Mouse (Mus musculus): ENCODE data around the gene Adora1.

Gene Adora1

GRCm38 (mm10) chr1:134215751-134216628 lies 19.2 kb downstream of the Adora1 start:
- no peak for DNase-seq

DNA sequence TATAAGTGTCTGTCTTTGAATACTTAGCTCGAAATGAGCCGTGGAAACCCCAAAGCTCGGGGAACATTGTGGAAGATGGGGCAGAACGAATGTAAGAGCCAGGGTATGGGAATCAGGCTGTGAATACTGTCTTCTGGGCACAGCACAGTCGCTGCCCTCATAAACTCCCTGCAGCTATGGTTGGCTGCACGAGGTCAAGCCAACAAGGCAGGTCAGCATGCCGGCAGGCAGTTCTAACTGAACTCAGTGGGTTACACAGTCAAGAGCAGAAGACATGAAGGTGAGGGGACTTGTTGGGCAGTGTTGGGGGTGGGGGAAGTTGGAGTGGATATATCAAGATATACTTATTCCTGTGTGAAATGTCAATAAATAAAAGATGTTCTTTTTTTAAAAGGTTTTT lies 20.2 kb downstream of the Adora1 start:
- peak in 1 of 2 experiments; percentile 47 for DNase-seq

DNA sequence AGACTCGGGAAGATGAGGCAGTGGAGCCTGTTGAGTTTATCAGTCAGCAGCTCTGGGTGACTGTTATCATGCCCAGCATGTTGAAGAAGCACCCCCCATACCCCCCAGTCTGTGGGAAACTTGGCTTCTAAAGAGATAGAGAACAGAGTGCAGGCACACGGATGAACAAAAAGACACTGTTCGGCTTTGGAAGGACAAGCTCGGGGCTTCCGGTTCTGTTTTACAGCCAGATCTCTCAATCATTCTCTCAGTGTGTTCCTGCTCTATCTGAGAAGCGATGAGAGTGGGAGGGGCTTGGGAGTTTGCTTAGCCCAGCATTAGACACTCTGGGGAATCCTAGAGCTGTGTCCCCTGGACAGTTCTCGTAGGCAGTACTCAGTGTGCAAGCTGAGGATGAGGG lies 21.8 kb downstream of the Adora1 start:
- DNase-seq = peak in 1 of 2 experiments; percentile 22

- DNase-seq = no peak
Observed at GRCm38 (mm10) chr1:134212351-134212750, 22.9 kb downstream of the Adora1 start.

DNA sequence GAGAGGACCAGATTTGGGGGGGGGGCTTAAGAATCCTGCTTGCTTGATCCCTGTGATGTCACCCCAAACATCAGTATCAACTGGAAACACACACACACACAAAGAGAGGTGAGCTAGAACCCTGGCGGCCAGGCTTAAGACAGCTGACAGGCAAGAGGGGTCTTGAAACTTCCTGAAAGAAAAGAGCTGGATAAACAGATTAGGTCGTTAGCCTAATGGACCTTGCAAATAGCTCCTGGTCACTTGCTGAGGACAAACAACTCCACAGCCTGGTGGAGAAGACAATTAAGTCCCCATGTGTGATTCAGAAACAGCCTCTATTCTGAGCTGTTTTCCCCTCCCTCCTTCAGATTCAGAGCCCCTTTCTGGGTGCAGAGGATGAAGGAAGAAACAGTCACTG lies 23.6 kb downstream of the Adora1 start:
- DNase-seq = peak; percentile 13 to 27

DNA sequence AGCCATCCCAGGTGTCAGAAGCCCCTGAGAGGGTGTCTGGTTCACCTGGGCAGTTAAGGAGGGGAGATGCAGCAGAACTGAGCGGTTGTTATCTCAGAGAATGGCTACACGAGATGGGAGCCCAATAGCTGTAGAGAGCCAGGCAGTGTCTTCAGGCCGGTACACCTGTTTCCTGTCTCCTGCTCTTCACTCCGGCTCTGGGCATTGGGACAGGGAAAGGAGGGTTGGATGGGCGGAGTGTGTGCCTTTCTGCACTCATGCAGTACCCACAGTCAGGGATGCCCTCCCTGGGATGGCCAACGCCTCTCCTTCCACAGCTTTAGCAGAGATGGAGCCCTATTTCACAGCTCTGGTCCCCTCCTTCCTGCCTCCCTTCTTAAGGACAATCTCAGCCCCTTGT lies 24.2 kb downstream of the Adora1 start:
- peak in 1 of 2 experiments; percentile 21 for DNase-seq

DNA sequence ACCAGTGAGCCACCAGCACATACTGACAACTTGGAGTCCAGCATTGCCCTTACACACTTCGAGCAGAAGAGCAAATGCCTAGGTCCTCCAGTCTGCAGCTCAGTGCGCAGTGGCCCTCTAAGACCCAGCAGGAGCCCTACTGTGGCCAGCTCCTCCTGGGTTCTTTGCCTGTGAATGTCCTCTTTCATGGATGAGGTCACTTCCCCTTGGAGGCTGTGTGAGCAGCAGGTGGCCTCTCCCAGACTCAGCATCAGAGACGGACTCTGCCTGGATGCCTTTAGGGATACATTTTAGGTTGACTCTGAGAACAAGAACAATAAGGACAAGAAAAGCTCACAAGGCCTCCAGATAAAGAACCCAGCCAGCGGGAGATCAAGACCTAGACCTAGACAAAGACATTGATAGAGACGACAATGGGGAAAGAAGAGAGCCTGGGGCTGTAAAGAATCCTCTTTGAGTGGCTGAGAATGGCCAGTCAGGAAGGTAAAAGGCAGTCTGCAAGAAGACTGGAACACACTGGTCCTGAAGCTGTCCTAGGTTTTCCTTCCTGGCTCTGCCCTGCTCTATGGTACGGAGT lies 25.0 kb downstream of the Adora1 start:
- no peak for DNase-seq

DNA sequence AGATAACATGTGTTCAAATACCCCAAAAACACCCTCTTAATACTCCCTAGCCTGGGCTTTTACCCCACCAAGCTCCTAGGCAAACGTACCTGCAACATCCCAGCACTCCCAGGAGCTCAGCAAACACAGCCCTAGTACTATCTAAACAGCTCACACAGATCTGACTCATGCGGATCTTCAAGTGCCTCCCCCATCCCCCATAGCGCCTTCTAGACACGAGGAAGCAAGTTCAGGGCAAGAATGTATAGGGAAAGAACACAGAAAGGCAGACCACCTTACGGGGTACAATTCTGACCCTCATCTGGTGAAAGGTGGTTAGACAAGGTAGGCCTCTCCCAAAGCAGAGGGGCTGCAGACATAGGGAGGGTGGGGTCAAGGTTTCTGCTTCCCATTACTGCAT lies 29.1 kb downstream of the Adora1 start:
- DNase-seq = no peak

DNA sequence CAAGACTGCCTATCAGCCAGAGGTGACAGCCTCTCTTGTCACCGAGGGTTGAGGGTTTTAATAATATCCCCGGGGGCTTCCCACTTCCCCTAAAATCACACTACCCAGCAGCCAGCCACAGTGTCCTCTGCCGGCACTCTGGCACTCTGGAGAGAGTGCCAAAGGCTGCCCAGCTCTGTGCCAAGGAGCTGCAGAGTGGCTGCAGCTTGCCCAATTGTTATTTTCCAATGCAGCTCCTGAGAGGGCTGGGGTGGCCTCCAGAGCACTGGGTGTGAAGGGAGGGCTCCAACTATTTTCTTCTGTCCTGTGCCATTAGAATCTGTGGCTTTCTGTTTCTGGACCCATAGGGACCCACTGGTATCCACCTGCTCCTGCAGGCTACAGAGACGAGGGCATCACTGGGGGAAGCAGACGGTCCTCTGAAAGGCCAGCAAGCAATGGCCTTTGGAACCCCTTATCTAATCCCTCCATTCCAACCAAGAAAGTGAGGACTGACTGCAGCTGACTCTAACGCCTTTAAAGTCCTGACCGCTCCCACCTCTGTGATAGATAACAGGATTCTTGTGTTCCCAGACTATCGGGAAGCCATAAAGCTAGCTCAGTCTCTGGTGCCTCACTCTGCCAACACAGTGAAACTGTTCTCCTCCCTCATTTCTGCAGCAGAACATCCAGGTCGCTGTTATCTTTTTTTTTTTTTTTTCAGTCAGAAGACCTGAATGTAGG lies 29.8 kb downstream of the Adora1 start:
- no peak for DNase-seq

DNA sequence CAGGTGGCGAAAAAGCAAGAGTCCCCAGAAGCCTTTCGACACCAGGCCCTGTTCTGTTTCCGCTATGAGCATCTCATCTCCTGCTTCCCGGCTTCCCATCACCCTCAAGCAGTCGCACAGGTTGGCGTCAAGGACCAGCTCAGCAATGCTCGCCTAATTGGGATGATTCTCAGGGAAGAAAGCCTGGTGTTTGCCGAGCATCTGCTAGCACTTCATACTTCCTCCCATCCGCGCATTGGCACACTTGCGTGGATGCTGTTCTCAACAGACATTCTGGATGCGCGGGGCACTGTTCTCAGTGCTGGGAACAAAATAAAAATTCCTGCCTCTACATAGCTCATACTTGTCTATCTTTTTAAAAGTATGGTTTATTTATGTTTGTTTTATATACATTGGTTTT lies 31.0 kb downstream of the Adora1 start:
- DNase-seq = no peak

DNA sequence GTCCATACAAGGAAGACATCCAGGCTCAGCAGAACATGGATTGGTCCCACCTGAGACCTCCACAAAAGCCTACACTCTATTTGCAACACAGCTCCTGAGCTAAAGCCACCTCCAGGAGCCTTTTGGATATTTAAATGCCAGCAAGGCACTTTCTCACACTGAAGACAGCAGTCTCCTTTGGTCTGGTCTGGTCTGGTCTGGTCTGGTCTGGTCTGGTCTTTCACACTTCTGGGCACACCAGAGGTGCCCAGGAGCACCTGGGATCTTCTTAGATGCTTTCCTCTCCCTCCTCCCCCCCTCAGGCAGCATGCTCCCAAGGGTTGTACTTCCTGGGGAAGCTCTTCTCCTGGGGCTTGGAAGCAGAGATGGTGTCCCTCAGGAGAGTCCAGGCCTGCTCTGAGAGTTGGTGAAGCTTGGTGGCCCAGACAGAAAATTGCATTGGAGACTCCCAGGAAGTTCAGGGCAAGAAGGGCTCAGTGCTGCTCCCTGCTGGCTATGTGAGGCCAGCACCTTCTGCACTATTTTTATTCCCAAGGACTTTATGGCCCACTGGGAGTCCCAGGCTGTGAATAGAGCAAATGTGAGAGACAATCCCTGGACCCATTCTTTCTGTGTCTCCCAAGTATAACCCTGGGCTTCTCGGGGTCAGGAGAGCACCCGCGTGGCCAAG lies 33.3 kb downstream of the Adora1 start:
- DNase-seq = peak; percentile 84 to 85

- no peak for DNase-seq
Observed at GRCm38 (mm10) chr1:134200998-134201686, 34.1 kb downstream of the Adora1 start.

GRCm38 (mm10) chr1:134200481-134200880 lies 34.8 kb downstream of the Adora1 start:
- DNase-seq = no peak

- DNase-seq = no peak
Observed at GRCm38 (mm10) chr1:134198197-134198995, 36.8 kb downstream of the Adora1 start.

DNA sequence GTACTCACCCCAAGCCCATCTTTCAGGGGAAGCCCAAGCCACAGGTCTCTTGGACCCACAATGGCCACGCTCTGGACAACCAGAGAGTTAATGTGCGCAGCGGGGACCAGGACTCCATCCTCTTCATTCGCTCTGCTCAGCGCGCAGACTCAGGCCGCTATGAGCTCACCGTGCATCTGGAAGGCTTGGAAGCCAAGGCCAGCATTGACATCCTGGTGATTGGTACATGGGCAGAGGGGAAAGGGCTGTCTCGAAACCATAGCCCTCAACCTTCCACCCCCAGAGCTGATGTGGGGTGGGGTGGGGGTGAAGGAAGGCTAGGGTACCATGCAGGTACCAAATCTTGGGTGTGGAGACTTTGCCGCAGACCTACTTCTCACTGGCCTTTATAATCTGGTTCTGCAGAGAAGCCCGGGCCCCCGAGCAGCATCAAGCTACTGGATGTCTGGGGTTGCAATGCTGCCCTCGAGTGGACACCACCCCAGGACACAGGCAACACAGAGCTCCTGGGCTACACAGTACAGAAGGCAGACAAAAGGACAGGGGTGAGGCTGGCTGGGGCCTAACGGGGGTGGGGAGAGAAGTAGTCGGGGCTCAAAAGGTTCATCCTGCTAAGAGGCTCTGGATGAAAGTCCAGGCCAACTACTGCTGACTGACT lies 37.8 kb downstream of the Adora1 start:
- DNase-seq = no peak

DNA sequence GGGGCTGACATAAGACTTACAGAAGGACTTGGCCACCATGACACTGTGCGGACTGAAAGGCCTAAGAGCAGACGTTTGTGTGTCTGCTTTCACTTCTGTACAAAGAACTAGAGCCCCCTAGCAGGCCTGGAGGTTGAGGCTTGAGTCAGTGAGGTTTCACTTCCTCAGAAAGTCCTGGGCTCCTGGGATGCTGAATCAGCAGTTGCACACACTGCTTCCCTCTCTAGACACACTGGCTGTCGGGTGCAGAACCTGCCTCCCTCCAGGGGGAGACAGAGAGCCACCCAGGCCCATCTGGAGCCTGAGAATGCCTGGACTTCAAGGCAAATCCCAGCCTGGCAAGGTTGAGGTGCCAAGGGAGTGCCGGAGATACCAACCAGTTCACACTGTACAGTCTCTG lies 38.8 kb downstream of the Adora1 start:
- peak; percentile 72 to 78 for DNase-seq

DNA sequence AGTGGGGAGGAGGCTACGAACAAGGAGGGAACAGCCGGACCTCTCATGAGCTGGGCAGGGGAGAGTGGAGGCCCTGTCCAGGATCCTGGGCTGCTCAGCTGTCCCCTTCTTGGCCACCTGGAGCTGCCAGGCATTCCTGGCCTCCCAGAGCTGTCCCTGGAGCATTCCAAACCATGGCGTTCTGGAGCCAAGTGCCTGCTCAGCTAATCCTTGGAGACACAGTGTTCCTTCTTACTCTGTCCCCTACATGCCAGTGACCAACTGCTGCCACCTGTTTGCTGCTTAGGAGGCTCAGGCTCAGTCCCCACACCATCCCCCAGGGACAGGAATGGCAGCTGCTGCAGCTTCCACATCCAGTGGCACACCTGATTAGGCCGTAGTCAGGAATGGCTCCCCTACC lies 39.3 kb downstream of the Adora1 start:
- DNase-seq = peak in 1 of 2 experiments; percentile 46

DNA sequence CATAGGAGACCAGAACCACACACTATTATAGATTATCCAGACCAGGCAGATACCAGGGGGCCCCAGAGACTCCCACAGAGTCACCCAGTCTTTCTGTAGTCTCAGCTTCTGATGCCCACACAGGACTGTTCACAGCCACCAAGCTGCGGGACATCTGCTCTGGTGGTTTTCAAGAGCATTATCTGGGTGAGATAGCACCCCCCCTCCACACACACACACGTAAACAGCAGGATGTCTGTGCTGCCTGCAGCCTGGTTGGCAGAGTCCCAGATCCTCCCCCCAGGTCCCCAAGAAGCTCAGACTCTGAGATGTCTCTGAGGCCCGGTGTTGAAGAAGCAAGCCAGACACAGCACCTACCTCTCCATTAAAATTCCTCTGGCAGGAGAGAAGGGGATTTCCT lies 39.7 kb downstream of the Adora1 start:
- DNase-seq = peak in 1 of 2 experiments; percentile 35

GRCm38 (mm10) chr1:134195117-134195516 lies 40.1 kb downstream of the Adora1 start:
- no peak for DNase-seq

DNA sequence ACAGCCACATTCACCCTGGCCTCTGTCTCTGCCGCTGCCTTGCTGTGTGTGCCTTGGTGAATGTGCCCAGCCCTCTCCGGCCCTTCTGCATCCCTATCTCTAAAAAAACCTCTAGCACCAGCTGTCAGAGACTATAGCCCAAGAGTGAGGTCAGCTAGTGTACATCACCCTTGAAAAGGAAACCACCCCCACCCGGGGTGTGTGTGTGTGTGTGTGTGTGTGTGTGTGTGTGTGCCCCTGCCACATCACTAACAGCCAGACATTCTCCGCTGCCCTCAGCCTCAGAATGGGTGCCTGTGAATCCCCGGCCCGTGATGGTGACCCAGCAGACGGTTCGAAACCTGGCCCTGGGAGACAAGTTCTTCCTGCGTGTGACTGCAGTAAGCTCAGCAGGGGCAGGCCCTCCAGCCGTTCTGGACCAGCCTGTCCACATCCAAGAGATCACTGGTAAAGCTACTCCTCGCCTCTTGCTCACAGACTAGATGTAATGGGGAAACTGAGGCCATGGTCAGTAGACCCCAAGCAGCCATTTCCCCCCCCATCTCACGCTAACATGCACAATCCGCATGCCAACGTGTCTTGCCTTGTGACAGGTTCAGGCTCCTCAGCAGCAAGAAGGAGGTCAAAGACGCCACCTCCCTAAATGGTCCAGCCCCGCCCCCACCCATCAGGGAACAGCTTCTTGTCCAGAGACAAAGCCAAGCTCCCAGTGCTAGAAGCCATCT lies 40.8 kb downstream of the Adora1 start:
- no peak for DNase-seq
